Mouse (Mus musculus): ENCODE measurements around the gene Plin4. TPM values are rescaled to one million over a fixed set of nuclear protein-coding genes. Genes with fewer than 3 reads are reported as not detected.

The Plin4 gene
- total RNA-seq (2015; ENCODE audit: low replicate concordance) (not detected in 2 replicates), total RNA-seq (2017; ENCODE audit: low replicate concordance) (not detected in 2 replicates)

DNA sequence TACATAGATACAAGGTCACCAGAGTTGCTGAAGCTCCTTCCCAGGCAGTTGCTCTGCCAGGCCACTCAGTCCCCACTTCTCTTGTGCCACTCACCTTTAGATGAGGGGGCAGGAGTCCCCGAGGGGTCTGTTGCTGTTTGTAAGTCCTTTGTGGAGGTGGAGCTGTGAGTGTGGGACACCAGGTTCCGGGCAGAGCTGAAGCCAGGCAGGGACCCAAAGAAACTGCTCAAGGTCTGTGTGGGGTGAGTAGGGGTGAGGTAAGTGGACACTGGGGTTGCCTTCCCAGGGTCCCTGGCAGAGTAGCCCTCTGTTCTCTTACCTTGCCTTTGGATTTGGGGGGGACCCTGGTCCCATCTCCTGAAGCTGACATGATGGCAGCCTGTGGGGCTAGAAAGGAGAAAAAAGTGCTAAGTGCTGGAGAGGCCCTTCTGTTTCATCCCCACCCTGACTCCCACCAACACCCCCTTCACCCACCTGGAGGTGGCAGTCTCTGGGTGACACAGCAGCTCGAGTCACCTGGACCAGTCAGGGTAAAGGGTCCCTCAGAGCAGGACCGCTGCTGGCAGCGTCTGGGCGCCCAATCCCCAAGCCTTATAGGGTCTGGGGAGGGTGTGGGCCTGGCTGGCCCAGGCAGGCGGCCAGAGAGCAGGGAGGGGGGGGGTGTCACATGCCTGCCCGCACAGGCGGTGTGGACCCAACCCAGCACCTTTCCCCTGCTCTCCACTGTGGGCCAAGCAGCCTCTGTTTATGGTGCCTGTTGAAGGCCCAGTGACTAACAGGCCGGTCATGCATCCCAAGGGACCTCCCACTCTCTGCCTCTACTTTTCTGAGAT, at the start of gene Plin4:
Gene Plin4 (minus strand): TSS at position 585 of the 833 bp plus-strand sequence.
- ATAC-seq (replicated peaks; ENCODE audit: low FRiP score, poor library complexity, severe bottlenecking), result no peak

DNA sequence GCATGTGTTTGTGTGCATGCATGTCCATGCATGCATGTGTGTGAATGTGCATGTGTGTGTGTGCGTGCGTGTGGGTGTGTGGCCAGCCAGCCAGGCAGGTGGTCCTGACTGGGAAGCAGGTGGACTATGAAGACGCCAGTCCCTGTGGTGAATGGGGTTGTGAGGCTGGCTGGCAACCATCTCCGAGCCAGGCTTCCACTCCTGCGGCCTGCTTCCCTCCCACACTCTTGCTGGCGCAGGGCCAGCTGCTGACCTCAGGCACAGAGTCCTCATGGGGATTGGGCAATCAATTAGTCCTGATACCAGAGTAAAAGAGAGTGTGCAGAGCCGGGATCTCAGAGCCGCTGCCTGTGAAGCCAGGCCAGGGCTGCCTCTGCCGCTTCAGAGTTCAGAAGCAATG, 44.0 kb upstream of the Plin4 start:
- no peak for ATAC-seq (replicated peaks; ENCODE audit: low FRiP score, poor library complexity, severe bottlenecking)

DNA sequence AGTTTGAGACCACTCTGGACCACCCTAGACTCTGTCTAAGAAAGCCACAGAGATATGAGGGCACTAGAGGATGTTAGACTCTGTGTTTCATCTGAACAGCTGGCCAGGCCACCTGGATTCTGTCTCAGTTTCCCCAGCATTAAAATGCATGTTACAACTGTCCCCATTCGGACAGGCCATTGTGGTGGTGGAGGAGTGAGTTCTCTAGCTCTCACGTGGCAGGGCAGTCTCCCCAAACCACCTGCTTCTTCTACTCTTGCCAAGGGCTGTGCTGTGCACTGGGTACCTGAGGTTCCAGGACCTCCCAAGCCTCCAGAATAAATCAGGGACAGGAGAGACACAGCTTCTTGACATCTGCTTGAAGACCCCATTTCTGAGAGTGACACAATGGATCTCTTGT, 40.3 kb upstream of the Plin4 start:
- ATAC-seq (replicated peaks; ENCODE audit: low FRiP score, poor library complexity, severe bottlenecking), result no peak

DNA sequence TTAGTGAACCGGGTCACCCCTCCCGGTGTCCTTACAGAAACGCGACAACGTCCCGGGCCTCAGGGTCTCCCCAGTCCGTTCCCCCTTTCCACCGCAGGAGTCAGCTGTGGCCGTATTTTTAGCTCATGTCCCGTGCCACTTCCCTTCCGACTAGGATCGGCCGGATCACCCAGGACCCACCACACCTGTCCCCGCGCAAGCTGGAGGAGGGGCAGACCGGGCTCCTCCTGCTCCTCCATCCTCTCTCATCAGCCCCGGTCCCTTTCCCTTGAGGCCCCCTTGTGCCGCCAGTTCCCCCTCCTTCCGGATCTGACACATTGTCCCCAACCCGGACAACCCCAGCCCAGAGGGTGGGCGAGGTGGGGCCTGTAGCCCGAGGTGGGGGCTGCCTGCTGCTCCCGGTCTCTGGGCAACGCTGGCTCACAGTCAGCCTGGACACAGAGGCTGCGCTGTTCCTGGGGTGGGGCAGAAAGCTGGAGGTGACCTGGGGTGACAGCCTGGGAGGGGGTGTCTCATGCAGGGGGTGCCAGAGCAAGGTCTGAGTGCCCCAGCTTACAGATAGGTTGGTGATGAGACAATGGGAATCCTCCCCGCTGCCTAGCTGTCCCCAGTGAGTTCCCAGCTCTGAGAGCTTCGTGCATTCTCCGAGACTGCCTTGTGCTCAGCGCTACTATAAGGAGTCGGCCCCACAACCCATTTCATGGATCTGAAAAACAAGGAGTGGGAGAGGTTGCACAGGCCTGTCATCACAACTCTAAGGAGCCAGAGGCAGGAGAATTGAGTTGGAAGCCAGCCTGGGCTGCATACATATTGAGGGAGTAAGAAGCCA, 39.4 kb upstream of the Plin4 start:
- ATAC-seq (replicated peaks; ENCODE audit: low FRiP score, poor library complexity, severe bottlenecking), result 0 out of 2 replicates have a peak, but pooled peaks have one; percentile 21

DNA sequence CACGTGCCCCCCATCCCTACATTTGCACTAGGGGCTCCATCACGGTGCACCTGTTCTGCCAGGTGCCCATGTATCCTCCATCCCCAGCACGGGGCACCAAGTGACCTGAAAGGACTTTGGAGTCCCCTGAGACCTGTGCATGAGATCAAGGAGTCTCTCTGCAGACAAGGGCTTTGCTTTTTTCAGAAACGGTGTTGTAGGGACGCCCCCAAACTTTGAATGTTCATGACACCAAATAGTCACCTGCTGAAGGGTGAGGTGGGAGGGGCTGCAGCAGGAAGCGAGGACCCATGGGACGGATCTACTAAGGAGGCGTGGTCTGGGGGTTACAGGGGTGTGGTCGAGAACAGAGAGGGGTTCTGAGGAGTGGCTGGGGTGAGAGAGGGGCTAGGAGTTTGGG, 38.7 kb upstream of the Plin4 start:
- ATAC-seq (replicated peaks; ENCODE audit: low FRiP score, poor library complexity, severe bottlenecking), result no peak

DNA sequence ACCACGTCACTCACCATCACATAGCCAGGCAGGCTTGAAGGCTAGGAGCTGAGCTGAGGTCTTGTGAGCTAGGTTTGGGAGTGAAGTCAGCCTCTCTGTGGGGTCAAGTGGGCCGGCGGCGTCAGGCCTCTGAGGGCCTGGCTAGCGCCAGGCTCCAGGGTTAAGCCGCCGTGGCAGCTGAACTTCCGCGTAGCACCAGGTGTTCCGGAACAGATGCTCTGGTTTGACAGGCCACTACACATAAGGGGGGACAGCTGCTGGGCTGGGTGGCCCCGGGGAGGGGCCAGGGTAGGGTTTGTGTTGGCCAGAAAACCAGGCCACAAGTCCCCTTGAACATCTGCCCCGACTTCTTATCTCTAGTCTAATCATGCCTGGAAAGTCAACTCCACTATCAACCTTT, 37.8 kb upstream of the Plin4 start:
- no peak for ATAC-seq (replicated peaks; ENCODE audit: low FRiP score, poor library complexity, severe bottlenecking)

DNA sequence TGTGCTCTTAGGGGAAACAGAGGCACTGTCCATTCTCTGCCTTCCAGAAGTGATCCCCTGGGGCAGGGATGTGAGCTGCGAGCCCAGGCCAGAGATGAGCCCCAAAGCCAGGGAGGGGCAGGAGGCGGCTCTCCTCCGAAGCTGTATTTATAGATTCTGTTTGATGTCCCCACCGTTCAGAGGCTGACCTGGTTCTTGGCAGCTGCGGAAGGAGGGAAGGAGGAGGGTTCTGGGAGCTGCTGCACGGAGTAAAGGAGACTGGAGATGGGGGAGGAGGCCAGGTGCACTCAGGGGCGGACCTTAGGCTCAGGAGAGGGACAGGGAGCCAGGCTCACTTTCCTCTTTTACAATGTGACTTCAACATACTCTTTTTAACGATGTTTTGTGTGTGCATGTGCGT, 36.5 kb upstream of the Plin4 start:
- no peak for ATAC-seq (replicated peaks; ENCODE audit: low FRiP score, poor library complexity, severe bottlenecking)

DNA sequence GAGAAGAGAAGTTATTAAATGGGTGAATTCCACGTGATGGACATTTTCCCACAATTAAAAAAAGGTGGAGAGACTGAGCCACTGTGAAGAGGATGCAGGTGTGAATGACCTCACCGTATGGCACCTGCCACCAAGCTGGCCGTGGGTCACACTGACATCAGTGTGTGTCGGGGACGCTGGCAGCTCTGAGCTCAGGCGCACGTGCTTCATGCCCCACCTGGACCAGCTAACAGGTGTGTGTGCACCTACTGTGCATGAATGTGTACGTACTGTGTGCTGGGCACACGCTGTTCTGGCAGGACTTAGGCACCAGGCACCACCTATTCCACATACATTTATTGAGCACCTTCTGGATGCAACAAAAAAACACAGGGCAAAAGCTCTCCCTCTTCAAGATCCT, 34.9 kb upstream of the Plin4 start:
- no peak for ATAC-seq (replicated peaks; ENCODE audit: low FRiP score, poor library complexity, severe bottlenecking)

DNA sequence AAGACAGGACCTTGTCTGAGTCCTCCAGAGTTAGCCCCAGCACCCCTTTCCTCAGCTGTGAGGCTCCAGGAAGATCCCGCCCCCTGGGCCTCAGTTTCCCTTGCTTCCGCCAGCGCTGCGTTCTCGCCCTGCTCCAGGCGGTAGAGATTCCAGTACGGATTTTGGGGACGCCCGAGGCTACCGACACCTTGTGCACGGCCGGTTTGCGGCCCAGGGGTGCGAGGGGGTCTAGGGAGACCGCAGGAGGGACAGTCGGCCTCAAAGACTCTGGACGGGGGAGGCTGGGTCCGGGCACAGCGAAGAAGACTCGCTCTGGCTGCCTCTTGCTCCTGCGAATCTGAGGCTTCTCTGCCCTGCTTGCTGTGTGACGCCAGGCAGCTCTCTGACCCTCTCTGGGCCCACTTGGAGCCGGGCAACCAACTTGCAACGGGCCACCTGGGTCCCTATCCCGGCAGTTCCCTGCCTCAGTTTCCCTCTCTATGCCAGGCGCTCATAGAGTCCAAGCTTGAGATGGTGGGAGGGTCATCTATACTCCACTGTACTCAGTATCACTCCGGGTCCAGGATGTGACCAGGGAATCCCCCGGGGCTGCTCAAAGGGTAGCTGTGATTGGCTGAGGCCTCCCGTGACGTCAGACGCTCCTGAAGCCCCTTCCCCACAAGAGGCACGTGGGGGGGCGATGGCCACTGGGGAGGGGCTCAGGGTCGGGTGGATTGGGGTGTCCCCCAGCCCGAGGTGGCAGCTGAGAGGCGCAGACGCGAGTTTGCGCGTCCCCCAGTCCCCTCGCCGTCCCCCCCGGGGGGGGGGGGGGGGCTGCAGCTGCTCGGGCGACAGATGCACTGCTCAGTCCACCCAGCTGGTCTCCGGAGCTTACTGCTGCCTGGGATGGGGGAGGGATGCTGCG, 32.4 kb upstream of the Plin4 start:
- ATAC-seq (replicated peaks; ENCODE audit: low FRiP score, poor library complexity, severe bottlenecking), result no peak

DNA sequence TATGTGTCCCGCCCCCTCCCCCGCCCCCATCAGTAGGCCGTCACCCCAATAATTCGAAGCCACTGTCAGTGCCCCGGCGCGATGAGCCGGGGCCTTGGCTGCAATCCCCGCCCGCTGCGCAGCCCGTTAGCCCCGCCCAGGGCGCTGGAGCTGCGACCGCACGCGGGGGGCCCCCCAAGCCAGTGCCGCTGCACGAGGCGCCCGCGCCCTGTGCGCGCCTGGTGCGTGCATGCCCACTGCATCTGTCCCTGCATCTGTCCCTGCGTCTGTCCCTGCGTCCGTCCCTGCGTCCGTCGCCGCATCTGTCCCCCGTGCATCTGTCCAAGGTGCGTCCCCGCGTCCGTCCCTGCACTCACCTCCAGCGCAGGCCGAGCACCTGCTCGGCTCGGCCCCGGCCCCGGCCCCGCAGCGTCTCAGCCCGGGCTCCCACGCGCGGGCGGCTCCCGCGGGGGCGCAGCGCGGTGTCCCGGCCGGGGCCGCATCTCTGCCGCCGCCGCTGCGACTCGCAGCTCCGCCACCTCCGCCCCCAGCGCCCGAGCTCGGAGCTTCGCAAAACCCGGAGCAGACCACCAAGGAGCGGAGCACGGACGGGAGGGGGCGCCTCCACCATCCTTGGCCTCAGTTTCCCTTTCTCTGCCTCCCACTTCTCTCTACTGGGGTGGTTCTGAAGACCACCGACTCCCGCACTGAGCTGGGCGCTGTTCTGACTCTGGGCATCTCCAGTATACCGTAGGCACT, 30.4 kb upstream of the Plin4 start, which contains the start of gene Sema6b:
Gene Sema6b (minus strand): TSS at position 486 of the 738 bp plus-strand sequence.
- ATAC-seq (replicated peaks; ENCODE audit: low FRiP score, poor library complexity, severe bottlenecking), result no peak

DNA sequence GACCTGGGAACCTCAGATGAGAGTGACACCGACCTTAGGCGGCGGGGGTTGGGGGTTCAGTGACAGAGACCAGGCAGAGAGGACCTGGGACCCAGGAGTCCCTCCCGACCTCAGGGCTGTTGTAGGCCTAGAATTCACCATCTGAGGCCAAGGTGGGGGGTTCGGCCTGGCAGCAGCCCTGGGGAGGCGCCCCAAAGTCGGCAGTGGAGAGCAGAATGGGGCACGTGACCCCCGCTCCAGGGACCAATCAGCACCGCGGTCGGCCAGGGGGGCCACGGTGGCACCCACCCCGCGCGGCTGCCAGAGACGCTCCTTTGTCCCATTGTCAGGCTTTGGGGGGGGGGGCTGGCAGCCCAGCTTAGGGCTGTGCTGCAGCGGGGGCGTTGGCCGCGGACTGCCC, 29.8 kb upstream of the Plin4 start:
- no peak for ATAC-seq (replicated peaks; ENCODE audit: low FRiP score, poor library complexity, severe bottlenecking)

DNA sequence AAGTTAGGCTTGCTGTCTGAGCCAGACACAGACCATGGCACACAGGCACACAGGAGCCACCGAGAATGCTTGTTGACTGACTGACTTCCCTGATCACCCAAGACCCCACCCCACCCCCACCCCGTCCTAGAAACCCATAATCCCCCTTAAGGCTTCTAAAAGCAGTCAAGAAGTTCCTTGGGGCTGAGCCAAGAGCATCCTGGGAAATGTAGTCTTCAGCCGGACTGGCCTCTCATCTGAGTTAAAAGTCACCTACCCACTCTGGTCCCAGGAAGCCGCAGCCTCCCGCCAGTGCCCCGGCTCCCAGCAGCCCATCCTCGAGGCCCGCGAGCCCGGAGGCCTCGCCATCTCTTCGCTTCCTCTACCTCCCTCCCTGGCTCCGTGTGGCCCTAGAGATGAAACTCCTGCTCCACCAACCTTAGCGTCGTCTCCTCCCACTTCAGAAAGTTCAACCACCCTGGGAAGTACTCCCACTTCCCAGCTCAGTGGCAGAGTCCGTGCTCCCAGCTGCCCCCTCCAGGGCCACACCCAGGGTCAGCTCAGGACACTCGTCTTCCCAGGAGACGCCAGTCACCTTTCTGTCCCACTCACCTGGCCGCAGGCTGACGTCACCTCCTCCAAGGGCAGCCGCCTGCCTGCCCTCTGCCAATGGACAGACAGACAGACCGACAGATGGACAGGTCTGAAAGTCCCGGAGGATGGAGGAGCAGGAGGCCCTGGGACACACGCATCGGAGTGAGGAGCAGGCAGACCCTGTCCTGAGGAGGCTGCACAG, 28.4 kb upstream of the Plin4 start:
- no peak for ATAC-seq (replicated peaks; ENCODE audit: low FRiP score, poor library complexity, severe bottlenecking)

DNA sequence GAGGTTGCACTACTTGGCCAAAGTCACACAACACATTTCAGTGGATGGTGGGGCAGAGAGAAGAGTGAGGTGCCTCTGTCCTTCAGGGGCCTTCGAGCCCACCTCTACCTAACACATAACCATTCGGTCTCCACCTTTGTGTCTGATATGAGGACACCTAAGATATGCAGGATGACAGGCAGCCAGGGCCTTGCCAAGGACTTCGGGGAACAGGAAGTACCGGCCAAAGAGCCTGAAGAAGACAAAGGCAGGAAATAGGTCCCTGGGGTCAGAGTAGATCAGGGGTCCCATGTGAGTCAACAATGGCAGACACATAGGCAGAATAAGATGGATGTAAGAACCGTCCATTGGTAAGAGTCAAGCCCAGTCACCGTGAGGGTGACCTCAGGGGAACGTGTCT, 27.0 kb upstream of the Plin4 start:
- ATAC-seq (replicated peaks; ENCODE audit: low FRiP score, poor library complexity, severe bottlenecking), result no peak

DNA sequence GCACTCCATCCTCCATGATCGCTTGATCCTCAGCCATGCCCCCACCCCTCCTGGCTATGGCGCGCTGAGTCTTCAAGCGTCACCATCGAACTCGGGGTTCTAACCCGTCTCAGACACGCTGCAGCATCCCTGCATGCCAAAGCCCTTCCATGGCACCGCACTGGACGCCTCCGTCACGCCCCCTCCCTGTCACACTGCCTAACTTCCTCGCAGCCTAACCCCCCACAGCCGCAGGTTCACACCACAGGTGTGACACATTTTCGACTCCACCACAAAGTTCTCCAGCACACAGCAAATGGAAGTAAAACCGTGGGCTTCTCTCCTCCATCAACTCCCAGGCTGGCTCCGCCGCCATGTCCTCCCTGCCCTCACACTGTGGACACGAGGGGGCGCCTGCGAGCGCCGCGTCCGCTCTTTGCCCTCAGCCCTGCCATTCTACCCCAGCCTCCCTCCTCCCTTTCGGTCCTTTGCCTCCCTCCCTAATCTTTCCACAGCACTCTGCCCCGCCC, 24.9 kb upstream of the Plin4 start:
- peak; percentile 66 for ATAC-seq (replicated peaks; ENCODE audit: low FRiP score, poor library complexity, severe bottlenecking)

DNA sequence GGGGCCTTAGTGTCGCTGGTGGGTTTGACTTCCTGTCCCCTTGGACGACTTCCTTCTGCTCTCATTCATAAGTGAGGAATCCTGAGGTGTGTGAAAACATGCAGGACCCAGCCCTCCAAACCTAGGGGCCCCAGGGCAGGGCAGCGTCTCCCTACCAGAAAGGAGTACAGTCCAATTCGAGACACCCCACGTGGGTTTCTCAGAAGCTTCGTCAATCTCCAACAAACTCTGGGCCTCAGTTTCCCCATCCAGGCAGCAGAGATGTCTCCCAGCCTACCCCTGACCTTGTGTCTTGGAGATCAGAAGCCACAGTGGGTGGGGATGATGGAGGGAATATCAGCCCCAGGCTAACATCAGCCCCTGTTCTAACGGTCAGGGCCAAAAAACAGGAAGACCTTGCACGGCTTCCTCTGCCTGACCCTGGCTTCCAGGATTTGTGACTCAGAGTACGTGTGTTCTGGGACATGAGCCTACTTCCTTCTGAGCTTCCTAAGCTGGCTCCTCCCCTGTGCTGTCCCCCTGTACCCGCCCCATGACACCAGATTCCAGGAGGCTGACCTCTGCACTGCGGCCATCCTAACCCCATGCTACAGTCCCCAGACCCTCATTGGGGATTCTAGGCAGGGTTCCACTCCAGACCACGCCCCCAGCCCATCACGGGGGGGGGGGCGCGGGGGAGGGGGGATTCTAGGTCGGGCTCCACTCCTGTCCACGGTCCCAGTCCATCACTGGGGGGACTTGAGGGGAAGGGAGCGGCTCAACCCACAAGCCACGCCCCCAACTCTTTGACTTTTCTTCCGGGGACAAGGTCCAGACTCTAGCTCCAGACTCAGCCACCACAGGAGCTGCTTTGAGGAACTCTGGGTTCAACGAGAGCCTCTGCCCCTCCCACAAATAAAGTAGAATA, 24.1 kb upstream of the Plin4 start:
- ATAC-seq (replicated peaks; ENCODE audit: low FRiP score, poor library complexity, severe bottlenecking), result no peak

DNA sequence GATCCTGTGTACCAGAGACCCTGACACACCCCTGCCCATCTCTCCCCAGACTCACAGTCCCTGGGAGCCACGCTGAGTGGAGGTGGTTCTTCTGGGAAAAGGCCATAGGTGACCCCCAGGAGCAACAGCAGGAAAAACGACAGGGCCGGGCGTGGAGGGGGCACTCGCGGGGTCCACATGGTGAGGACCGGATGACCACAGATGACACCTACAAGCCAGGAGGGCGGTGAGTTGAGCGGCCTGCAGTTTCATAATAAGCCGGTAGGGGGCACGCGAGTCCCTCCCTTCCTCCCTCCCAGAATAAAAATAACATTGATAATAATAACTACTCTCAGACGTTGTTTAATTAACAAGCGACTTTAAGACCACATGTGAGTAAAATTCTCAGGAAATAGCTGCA, 23.1 kb upstream of the Plin4 start:
- ATAC-seq (replicated peaks; ENCODE audit: low FRiP score, poor library complexity, severe bottlenecking), result peak; percentile 53; the same call in 1 of the 2 replicates

DNA sequence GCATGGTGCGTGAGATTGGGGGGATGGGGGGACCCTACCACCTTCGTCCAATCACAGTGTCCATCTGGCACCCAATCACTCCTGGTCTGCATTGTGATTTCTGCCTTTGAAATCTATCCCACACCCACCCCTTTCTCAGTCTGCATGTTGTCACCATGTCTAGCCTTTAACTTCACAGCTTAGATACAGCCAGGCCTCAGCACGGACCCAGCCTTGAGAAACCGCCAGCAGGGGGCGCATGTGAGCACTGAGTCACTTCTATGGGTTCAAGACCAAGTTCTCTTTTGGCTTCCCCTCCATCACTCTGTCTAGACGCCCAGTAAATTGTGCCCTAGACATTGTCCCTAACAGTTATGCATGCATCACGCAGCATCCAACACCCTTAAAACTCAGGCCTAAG, 22.2 kb upstream of the Plin4 start:
- peak; percentile 35; the same call in 1 of the 2 replicates for ATAC-seq (replicated peaks; ENCODE audit: low FRiP score, poor library complexity, severe bottlenecking)

All from erythroid progenitor cell, adult 5-6 weeks (primary cell).